Mouse (Mus musculus) cortical plate, adult 2 months (tissue): ENCODE results near the gene Crygc. TPM values are rescaled to one million over a fixed set of nuclear protein-coding genes. Genes with fewer than 3 reads are reported as not detected.
"Not testable (repeated sequence)": the region's sequence is repeated elsewhere in the genome, so short reads cannot be mapped to it uniquely, and the experiment has no call there.

Experiments
- H3K27ac ChIP-seq: fragments of 200-500 bp; 2 replicates; pipeline ENCODE4 v1.5.1; 2012; ENCODE audit warnings: low read length, control low read depth, inconsistent platforms; ENCODE audit not compliant: insufficient read depth
- H3K4me1 ChIP-seq: fragments of 200-500 bp; 2 replicates; pipeline ENCODE4 v1.6.1; 2011; ENCODE audit warnings: low read length; ENCODE audit not compliant: control insufficient read depth, insufficient read depth
- H3K4me3 ChIP-seq: fragments of 200-500 bp; 2 replicates; pipeline ENCODE4 v1.5.1; 2011; ENCODE audit warnings: mild to moderate bottlenecking, low read length, control low read depth; ENCODE audit not compliant: insufficient read depth
- CTCF ChIP-seq: fragments of 200-500 bp; IDR thresholded peaks from 2 replicates; pipeline ENCODE4 v1.5.1; 2011; ENCODE audit warnings: mild to moderate bottlenecking, control low read depth, low read length; ENCODE audit not compliant: insufficient read depth; ENCODE audit errors: extremely low read depth
- POLR2A ChIP-seq: fragments of 200-500 bp; IDR thresholded peaks from 2 replicates; pipeline ENCODE4 v1.6.1; 2011; ENCODE audit warnings: mild to moderate bottlenecking, low read length, control low read depth; ENCODE audit not compliant: insufficient read depth; ENCODE audit errors: extremely low read depth
- polyA plus RNA-seq: library from polyadenylated mRNA; depleted of rRNA; stranded (reverse); fragments of >200 nt; gene quantifications from 2 replicates; pipeline ENCODE4 v1.2.3, GENCODE M21; 2012

Crygc gene
- polyA plus RNA-seq, 1 experiment, result not detected

DNA sequence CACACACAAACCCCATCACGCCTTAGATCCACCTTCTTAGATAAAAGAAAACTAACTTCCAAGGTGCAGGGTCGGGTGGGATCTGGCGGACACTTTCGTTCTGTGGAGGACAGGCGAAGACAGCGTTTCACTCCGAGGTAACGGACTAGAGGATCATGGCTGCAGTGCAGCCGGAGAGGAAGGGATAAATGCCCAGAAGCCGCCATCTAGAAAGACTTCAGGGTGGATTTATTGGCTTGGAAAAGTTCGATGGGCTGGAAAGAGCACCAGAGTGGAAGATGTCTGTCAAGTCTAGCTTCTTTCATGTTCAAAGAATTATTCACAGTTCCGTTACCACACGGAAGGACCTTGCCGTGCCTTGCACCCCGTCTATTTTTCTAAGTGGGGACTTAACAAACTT, 9.3 kb downstream of the Crygc start:
- H3K4me1 ChIP-seq, result no peaks in the 10 kb centered on the region
- TF ChIP-seq CTCF, result no peak
- no peak for TF ChIP-seq POLR2A
- no peak overlapping the region for H3K4me3 ChIP-seq
- H3K27ac ChIP-seq, result no peak overlapping the region

DNA sequence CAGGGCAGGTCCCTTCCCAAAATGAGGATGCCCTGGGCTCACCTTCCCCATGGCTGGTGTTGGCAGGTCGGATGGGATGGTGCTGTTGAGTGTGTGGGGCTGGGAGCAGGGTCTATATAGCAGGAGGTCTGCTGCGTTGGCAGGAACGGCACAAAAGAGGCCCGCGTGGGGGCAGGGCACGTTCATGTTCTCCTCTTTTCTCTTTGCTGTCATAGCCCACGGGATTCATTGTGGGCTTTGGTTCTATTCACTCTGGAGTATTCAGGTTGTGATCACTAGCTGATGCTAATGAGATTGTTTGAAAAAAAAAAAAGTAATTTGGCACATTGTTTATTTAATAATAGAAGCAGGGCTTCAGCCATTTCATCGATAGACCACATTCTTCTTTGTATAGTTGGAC, 10.1 kb downstream of the Crygc start, which contains the start of gene Crygd:
Gene Crygd (minus strand): TSS at position 101 of the 400 bp plus-strand sequence.
- H3K27ac ChIP-seq, result no peak within 1 kb of the TSS
- no peak within 1 kb of the TSS for H3K4me3 ChIP-seq
- no peaks in the 10 kb centered on the region for H3K4me1 ChIP-seq
- no peak for TF ChIP-seq CTCF
- no peak for TF ChIP-seq POLR2A

DNA sequence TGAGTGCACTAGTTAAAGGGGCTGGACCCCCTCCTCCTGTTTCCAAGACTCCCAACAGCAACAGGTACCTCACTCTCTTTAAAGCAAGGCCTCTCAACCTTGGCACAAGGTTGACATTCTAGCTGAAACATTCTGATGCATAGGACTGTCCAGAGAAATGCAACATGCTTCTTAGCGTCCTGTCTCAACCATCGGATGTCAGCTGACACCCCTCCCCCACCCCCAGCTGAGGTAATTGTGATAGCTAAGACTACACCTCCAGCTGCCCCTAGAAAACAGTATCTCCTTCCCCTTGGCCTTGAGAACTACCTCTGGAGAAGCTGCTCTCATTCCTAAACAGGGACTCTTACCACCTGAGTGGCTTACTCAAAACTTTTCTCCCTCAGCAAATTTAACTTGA, 21.3 kb downstream of the Crygc start:
- H3K4me3 ChIP-seq, result no peak overlapping the region

DNA sequence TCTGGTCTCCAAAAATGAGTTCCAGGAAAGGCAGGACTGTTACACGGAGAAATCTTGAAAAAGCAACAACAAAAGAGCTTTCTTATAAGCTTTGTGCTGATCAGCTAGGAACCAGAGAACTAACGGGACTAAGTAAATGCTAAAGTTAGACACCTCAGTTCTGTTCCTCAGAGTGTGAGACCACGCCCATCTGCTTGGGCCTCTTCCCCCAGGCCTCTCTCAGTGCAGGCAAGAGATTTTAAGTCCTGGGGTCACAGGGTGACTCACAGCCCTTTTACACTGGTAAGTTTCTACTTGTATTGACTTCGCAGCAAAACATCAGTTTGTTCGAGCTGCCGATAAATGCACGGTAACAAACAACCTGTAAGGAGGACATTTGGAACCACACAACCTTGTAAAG, 21.8 kb downstream of the Crygc start:
- Histone ChIP-seq H3K4me3 (no peak overlapping the region), H3K4me1 (no peaks in the 10 kb centered on the region), H3K27ac (no peak overlapping the region)
- no peak for TF ChIP-seq CTCF
- no peak for TF ChIP-seq POLR2A

More for the DNA sequence above, 21.3 kb downstream of the Crygc start:
- TF ChIP-seq POLR2A, result no peak
- TF ChIP-seq CTCF, result no peak
- H3K27ac ChIP-seq, result no peak overlapping the region
- no peaks in the 10 kb centered on the region for H3K4me1 ChIP-seq

DNA sequence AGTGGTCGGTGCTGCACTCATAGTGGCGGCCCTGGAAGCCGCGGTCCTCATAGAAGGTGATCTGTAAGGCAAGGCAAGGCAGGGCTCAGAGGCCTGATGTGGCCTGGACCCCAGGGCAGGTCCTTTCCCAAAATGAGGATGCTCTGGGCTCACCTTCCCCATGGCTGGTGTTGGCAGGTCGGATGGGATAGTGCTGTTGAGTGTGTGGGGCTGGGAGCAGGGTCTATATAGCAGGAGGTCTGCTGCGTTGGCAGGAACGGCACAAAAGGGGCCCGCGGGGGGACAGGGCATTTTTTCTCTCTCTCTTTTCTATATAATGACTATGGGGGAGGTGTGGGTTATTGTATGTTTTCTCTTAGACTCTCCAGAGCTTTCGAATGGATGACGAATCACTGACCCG, 22.5 kb downstream of the Crygc start, which contains the start of gene Cryge:
Gene Cryge (minus strand): TSS at position 198 of the 400 bp plus-strand sequence.
- H3K27ac ChIP-seq, H3K4me1 ChIP-seq, H3K4me3 ChIP-seq: not testable (repeated sequence)

DNA sequence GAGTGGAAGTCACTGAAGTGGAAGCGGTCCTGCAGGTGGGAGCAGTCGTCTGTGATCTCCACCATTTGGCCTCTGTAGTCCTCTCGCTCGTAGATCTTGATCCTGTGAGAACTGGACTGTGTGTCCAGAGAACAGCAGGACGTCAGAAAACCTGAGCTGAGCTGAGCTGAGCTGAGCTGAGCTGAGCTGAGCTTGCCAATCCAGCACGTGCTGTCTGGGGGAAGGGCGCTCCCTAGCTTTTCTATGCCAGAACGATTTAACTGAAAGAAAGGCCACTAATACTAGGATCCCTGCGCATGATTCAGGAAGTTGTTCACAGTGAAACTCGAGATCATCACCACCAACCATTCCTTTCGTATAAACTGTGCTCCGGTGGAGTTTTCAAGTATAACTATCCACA, 24.7 kb downstream of the Crygc start:
- no peaks in the 10 kb centered on the region for H3K4me1 ChIP-seq
- no peak overlapping the region for H3K27ac ChIP-seq
- TF ChIP-seq POLR2A (no peak), CTCF (no peak)
- H3K4me3 ChIP-seq, result no peak overlapping the region

DNA sequence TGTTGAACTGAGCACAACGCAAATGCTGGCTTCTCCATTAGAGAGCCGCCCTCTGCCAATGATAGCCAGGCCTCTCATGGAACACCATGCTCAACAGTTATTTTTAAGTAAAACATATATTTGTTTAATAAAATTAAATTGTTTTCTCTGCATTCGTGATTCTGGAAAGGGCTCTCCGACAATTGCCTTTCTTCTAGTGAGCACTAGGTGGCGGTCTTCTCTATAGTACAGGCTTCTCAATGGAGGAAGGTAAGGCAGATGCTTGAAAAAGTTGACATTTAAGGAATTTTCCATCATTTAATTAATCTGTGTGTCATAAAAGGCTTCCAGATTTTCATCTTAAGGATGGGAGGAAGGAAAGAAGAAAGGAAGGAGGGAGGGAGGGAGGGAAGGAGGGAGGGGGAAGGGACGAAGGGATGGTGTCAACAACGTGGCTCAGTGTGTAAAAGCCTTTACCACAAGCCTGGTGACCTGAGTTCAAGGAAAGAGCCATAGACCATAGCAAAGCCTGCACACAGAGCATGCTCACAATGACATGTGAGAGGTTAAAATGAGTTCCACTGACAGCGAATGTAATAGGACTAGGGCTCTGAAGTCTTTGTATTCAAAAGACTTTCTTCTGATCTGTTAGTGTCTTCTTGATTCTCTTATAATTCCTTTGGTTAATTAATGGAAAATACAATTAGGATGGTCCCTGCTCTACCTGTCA, 26.9 kb downstream of the Crygc start:
- H3K4me3 ChIP-seq, result no peak overlapping the region; the same call in 1 of the 2 replicates

DNA sequence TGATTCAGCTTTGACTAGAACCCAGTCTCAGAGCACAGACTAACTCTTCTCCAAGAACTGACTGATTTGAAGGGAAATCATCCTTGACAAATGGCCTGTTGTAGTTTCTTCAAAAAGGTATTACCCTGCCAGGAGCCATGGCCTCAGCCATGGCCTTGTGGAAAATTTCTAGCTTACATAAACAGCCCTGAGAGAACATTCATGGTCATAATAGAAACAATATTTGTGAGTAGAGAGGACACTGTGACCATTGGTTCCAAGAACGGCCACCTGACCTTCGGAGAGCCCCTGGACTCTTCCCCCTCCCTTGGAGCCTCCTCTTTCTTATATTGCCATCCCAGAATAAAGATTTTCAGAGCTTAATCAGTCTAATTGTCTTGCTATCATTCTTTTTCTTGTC, 30.1 kb downstream of the Crygc start:
- Histone ChIP-seq H3K4me3 (no peak overlapping the region), H3K4me1 (no peaks in the 10 kb centered on the region), H3K27ac (no peak overlapping the region)
- TF ChIP-seq POLR2A (no peak), CTCF (no peak)

More for the DNA sequence above, 26.9 kb downstream of the Crygc start:
- Histone ChIP-seq H3K4me1 (no peaks in the 10 kb centered on the region), H3K27ac (no peak overlapping the region)
- TF ChIP-seq CTCF (peak; percentile 51; the same call in 1 of the 2 replicates), POLR2A (no peak)

DNA sequence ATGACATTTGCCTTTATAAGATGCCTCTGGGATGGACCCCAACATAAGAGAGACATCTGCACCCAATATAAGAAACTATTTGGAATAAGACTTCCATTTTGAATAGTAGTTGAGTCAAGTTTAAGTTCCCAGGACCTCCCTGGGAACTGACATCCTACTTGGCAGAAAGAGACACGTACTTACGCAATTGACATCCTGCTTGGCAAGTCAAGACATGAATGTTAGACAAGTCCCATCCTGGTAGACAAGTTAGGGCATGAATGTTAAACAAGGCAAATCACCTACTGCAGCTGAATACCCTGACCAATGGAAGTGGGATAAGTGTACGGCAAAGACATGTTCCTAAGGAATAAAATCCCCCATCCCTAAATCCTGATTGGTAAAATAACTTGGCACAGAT, 31.7 kb downstream of the Crygc start:
- H3K27ac ChIP-seq, result no peak overlapping the region
- no peak overlapping the region for H3K4me3 ChIP-seq
- TF ChIP-seq CTCF (no peak), POLR2A (no peak)
- no peaks in the 10 kb centered on the region for H3K4me1 ChIP-seq

DNA sequence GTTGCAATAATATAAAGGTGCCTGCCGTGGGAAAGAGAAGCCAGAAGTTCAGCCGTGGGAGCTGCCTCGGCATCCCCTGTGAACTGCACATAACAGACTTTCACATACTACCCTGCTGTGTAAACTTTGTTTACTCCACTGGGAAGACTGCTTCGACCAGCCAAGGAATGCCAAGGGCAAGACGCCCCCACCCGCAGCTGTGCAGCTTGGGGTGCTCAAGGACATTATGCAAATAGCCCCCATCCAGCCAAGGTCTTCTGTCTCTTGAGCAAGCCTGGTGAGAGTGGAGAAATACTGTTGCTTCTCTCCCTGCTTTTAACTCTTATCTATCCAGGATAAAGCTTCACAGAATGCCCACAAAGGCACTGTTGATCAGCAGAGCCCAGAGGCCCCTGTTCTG, 32.7 kb downstream of the Crygc start:
- Histone ChIP-seq H3K4me1 (no peaks in the 10 kb centered on the region), H3K4me3 (no peak overlapping the region), H3K27ac (no peak overlapping the region)
- TF ChIP-seq POLR2A (no peak), CTCF (no peak)
